Mouse (Mus musculus) testis, postnatal 10 days (tissue): ENCODE data around the gene Hdgfl2.
A peak's percentile ranks its signal among the peaks of the same experiment; 100 is the strongest.
"Not testable (repeated sequence)": the region's sequence is repeated elsewhere in the genome, so short reads cannot be mapped to it uniquely, and the experiment has no call there.

Source experiments
- DNase-seq: peaks from one replicate; pipeline ENCODE4 v3.0.0; 2021; ENCODE audit warnings: low spot score

Hdgfl2 gene

DNA sequence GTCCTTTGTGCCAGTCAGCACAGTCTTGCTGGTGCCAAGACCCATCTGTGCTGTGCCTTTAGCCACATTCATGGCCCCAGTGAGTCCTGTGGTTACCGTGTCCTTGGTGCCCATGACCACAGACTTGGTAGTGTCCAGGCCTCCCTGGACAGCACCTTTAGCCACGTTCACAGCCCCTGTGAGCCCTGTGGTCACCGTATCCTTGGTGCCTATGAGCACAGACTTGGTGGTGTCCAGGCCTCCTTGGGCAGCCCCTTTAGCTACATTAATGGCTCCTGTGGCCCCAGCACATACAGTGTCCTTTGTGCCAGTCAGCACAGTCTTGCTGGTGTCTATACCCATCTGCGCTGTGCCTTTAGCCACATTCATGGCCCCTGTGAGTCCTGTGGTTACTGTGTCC, 27.0 kb downstream of the Hdgfl2 start:
- not testable (repeated sequence) for DNase-seq

DNA sequence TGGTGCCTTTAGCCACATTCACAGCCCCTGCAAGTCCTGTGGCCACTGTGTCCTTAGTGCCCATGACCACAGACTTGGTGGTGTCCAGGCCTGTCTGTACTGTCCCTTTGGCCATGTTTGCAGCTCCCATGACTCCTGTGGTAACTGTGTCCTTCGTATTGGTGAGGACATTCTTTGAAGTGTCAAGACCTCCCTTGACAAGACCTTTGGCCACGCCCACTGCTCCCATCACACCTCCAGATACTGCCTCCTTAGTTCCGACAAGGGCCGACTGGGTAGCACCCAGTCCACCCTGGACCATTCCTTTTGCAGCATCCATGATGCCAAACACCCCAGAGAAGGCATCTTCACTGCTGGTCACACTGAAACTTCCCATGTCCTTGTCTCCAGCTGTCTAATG, 27.5 kb downstream of the Hdgfl2 start:
- DNase-seq: no peak

DNA sequence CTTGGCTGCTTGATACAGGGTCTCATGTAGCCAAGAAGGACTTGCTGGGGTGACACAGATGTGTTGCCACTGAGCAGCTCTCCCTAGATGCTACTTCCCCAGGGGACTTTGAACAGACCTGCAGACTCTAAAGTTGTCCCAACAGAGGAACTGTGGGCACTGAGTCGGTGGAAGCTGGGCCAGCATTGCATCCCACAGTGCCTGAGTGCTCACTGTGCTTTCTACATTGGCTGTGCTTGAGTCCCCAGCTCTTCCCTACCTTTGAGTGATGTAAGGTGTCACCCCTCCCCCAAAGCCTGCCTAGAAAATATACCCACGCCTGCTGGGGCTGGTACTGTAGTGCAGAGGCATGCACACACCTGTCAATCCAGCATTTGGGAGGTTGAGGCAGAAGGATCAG, 28.3 kb downstream of the Hdgfl2 start:
- no peak for DNase-seq

DNA sequence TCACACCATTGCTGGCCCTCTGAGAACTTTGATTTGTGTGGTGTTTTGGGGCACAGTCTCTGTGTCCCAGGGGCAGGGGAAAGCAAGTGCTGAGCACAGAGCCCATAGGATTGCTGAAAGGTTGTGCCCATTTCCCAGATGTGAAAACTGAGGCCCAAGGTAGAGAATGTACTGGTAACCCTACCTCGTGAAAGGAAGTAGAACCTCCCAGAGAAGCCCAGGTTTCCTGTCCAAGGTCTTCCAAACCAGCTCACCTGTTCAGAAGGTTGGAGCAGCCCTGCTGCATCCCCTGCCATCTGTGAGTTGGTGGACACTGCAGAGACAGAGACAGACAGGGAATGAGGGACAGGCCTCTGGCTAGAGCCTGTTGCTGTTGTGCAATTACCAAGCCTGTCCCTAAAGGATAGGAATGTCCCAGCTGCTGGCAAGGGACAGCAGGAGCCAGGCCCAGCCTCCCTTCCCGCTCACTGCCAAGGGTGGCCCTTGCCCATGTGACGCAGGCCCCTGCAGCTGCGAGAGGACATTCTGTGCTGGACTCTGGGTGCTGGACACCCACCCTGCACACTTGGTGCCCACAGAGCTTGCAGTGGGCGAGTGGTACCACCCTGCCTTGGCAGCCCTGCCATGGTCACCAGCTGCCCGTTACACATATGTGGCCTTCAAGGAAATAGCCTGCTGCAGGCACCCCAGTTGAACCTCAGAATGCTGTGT, 29.1 kb downstream of the Hdgfl2 start:
- no peak for DNase-seq

DNA sequence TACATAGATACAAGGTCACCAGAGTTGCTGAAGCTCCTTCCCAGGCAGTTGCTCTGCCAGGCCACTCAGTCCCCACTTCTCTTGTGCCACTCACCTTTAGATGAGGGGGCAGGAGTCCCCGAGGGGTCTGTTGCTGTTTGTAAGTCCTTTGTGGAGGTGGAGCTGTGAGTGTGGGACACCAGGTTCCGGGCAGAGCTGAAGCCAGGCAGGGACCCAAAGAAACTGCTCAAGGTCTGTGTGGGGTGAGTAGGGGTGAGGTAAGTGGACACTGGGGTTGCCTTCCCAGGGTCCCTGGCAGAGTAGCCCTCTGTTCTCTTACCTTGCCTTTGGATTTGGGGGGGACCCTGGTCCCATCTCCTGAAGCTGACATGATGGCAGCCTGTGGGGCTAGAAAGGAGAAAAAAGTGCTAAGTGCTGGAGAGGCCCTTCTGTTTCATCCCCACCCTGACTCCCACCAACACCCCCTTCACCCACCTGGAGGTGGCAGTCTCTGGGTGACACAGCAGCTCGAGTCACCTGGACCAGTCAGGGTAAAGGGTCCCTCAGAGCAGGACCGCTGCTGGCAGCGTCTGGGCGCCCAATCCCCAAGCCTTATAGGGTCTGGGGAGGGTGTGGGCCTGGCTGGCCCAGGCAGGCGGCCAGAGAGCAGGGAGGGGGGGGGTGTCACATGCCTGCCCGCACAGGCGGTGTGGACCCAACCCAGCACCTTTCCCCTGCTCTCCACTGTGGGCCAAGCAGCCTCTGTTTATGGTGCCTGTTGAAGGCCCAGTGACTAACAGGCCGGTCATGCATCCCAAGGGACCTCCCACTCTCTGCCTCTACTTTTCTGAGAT, 30.0 kb downstream of the Hdgfl2 start, which contains the start of gene Plin4:
Plin4 (minus strand) TSS at position 585 of the 833 bp plus-strand sequence.
- no peak for DNase-seq

DNA sequence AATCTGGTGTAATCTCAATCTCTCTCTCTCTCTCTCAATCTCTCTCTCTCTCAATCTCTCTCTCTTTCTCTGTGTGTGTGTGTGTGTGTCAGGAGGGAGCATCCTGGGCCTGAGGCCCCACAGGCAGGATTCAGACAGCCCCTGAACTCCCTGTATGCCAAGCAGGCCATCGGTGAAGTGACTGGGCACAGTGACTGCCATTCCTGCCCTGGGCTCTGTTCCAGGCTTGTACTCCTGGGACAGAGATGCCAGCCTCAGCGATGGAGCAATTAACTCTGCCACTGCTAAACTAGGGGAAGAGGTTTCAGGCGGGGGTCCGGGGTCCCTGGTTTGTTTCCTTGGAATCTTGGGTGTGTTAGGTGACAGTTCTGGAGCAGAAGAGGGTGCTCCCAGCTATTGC, 31.1 kb downstream of the Hdgfl2 start:
- DNase-seq: no peak

DNA sequence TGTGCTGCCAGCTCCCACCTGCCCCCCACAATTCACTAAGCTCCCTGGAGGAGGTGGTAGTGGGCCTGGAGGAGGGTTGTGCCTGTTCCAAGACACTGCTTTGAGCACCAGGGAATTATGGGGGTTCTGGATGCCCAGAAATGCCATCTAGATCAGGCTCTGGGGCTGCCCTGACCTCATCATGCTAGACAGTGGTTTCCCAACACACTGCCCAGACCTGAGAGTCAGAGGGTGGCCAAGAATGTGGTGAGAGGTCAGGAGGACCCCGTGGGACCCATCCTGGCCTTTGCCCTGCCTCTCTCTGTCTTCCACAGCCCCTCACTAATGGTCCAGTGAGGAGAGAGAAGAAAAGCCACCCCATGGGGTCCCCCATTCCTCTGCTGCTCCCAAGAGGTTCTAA, 31.6 kb downstream of the Hdgfl2 start:
- no peak for DNase-seq

DNA sequence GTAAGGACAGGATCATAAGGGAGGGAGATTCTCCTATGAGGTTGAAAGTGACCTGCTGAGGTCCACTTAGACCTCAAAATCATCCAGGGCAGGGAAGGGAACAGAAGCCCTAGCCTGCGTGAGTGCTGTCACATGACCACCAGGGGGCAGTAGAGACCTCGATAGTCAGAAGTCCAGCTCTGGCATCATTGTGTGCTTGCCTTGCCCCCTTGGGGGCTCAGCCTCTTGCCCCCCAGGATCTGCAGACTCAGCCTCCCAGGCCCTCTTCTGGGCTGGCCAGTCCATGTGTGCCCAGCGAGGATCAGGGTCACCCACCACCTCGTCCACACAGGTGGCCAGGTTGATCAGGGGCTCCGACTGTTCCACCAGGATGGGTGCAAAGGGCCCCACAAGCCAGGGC, 32.4 kb downstream of the Hdgfl2 start:
- DNase-seq: peak; percentile 77

DNA sequence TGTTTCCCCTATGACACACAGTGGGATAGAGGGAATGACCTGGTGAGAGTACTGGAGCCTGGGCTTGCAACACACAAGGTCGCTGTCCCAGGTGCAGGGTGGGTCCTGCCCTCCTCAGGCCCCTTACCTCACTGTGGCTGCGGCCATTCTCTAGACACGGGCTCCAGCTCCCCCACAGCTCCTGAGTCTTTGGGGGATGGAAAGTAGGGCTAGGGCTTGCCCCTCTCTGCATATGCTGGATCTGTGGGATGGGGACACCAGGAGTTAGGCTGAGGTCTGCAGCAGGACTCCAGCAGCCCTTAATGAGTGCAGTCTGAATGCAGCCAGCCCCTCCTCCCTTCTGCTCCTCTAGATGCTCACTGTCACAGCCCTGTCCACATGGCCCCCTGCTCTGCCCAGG, 33.3 kb downstream of the Hdgfl2 start:
- DNase-seq: no peak

DNA sequence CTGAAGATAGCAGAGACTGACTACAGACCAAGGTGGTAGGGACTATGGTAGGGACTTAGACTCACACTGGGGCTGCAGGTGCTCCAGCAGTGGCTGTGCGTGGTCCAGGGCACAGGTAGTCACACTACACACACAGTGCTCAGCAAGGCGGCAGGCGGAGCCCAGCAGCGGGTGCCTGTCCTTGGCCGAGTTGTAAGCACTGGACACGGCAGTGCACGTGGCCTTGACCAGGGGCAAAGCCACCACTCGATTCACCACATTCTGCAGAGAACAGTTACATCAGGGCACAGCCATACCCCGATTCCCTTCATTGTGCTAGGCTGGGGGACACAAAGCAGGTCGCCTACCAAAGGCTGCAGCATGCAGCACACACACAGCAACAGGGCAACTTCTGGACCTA, 36.8 kb downstream of the Hdgfl2 start:
- DNase-seq: no peak

DNA sequence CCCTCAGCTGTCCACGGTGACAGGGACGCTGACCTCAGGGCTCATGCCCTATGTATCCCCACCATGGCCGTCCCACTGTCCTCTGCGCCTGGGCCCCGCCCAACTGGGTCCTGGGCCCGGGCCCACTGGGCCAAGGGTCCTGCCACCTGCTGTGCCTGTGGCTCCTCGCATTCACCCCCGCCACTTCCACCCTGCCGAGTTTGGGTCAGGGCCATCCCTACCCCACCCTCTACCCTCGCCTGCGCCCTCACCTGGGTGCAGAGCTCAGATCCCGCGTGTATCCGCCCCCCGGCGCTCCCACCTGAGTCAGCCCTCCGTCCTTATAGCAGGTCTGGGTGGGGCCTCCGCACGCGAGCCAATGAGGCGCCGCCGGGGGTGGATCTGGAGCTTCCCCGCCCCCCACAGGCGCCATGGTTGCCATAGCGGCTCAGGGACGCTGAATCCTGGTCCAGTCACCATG, 37.8 kb downstream of the Hdgfl2 start, which contains the start of gene Plin5:
Plin5 (minus strand) TSS at position 346 of the 460 bp plus-strand sequence.
- peak; percentile 83 for DNase-seq

DNA sequence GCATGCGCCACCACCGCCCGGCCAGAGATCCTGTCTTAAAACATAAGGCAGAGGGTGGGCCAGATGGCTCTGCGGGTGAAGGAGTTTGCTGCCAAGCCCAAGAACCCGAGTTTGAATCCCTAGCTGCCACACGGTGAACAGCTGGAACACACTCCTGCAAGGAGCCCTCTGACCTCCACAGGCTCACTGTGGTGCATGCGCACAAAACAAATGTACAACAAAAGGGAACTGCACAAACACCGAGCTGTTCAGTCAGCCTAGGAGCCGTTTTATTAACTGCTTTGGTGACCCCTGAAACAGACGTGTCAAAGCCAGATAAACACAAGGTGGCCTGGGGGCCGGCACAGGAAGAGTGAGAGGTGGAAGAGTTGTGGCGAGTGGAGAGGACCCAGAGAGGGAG, 40.0 kb downstream of the Hdgfl2 start:
- no peak for DNase-seq

DNA sequence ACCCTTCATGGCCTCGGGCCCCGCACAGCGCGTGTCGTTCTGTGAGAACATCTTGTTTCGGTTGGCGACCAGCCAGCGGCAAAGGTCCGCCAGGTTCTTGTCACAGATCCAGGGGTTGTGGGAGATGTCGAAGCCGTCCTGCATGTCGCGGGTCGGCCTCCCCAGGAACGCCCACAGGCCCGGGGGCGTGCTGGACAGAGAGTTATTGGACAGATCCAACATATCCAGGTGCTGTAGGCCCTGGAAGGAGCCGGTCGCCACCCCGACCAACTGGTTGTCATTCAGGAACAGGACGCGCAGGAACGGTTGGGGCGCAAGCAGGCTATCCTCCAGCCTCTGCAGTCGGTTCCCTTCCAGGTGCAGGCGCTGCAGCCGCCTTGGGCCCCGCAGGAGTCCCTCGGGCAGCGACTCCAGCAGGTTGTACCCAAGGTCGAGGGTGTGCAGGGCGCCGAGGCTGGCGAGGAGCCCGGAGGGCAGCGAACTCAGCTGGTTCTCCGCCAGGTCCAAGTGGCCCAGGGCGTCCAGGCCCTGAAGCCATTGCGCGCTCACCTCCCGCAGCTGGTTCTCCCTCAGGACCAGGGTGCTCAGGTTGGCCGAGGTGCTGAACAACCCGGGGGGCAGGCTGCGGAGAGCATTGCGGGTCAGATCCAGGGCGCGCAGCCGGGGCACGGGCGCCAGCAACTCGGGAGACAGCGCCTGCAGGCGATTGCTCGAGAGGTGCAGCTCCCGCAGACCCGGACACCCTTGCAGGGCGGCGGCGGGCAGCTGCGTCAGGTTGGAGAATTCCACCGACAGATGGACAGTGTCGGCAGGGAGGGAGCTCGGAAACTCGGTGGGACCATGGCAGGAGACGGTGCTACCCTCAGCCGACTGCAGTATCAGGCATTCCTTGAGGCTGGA, 40.8 kb downstream of the Hdgfl2 start:
- DNase-seq: peak; percentile 87

DNA sequence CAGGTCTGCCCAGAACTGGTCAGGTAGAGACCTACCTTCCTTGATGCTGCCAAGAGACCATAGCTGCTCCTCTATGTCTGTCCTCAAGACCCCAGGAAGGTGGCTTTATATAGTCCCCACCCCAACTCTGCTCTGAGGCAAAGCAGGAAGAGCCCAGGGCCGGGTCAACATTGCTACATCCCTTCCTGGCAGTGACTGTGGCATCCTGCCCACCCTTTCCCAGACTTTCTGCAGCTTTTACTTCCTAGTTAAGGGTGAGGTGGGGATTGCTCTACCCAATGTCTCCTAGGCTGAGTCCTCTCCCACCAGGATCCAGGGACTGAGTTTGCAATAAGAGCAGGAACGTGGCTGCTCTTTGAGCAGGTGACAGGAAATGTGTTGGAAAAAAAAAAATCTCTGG, 42.4 kb downstream of the Hdgfl2 start, which contains the start of gene Lrg1:
Lrg1 (minus strand) TSS at position 176 of the 400 bp plus-strand sequence.
- no peak for DNase-seq

DNA sequence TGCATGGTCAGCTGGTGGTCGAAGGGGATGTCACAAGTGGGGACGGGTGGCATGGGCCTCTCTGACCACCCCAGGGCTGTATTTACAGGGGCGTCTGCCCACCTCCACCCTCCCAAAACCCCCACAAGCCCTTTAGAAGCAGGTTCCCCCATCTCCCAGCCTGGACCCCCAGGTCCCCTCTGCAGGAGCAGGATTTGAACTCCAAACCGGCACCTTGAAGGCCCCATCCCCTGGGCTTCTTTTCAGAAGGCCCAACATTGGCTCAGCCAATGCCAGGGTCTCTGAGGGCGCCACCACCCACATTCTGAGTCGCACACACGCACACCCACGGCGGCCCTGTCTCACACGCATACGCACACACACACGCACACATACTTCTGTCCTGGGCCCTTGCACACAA, 43.7 kb downstream of the Hdgfl2 start:
- no peak for DNase-seq

DNA sequence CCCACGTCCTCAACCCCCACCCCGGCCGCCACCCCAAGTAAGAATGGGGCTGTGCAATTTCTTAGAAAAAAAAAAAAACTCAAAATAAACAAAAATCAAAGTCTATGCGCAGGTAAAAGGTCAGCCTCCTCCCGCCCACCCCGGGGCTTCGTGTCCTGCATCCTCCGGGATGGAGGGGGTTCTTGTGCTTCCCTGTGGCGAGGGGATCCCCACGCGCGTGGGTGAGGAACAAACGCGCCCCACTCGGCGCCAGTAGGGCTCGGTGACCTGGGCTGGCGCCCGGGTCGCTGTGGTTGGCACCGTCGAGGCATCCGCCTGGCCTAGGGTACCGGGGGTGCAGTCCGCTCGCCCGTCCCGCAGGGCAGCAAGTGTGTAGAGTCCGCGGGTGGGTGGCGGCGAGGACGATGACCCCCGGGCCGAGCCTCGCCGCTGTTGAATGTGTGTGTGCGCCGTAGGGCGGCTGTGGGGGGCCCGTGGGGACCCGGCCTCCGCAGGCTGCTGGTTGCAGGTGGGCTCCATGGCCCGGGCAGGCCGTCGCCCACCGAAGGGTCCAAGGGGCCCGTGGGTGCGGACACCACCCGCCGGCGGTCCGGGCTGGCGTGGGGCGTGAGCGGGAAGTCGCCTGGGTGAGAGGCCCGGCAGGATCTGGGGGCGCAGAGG, 44.4 kb downstream of the Hdgfl2 start:
- no peak for DNase-seq

DNA sequence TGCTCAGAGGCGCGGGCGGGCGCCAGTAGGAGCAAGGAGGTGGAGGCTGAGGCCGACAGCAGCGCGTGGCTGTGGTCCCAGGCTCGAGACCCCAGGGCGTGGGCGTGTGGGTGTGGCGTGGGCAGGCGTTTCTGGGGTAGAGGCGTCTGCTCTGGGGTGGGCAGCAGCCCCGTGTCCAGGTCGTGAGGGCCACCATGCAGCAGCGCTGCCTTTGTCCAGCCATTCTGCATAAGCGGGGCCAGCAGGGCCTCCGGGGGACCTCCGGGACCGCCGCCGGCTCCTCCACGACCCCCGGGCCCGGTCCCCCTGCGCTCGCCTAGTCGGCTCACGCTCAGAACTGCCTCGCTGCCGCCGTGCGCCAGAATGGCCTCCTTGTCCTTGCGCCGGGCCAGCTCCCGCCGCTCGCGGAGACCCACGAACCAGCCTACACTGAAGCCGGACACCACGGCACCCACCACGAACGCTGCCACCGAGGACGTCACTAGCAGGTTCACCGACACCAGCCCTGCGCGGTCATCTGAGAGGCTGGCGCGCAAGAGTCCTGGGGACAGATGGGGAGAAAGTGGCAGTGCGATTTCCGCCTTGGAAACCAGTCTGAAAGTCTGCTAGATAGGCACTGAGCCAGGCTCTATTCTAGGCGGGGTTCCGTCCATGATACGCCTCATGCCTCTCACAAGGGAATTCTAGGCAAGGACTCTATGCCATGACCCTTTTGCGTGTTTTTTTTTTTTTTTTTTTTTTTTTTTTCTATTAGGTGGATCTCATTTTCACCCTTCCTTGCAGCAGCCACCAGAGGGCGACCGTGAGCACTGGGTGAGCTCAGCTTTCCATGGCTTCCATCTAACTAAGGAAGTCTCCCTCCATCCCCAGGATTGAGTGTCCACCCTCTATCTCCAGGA, 45.2 kb downstream of the Hdgfl2 start:
- peak; percentile 80 for DNase-seq

DNA sequence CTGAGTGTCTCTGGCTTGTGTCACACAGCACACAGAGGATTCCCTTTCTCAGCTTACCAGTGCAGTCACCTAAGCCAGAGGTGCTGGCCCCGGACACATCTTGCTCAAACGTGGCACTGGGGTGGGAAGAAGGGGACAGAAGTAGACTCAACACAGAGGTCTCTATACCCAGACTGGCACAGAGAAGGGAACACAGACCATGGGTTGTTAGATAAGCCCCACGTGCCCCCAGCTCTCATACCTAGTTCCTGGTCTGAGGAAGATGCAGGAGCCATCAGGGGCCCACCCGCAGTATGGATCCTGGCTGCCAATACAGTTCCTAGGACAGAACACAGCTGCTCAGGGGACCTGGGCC, 45.8 kb downstream of the Hdgfl2 start:
- DNase-seq: no peak

DNA sequence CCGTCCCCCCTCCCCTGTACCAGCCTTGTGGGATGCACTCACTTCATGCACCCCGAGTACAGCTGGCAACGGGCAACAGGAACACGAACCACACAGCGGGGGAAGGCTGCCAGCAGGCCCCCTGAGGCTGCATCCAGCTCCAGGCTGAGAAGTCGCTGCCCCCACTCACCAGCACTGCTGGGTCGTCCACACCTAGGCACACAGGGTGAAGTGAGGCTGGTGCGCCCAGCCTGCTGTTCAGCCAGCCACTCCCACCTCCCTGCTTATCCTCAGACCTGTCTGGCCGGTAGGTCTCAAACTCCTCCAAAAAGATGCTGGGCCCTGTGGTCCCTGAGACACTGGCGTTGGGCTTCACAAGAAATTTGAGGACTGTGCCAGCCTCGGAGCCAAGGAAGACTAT, 46.7 kb downstream of the Hdgfl2 start:
- no peak for DNase-seq

DNA sequence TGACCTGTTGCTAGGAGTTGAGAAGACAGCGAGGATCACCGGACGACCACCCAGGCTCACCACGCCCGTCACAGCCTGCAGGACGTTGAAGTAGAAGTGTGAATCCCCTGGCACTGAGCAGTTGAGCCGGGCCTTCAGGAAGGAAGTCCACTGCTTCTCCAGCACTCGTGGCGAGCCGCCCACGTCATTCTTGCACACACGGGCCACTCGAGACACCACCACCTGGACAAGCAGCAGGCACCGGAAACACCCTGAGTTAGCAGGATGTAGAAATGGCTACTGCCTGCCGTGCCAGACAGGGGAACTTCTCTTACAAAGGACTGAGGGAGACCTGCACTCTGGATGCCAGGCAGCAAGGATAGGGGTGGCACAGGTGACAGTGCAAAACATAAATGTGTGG, 48.8 kb downstream of the Hdgfl2 start:
- no peak for DNase-seq

DNA sequence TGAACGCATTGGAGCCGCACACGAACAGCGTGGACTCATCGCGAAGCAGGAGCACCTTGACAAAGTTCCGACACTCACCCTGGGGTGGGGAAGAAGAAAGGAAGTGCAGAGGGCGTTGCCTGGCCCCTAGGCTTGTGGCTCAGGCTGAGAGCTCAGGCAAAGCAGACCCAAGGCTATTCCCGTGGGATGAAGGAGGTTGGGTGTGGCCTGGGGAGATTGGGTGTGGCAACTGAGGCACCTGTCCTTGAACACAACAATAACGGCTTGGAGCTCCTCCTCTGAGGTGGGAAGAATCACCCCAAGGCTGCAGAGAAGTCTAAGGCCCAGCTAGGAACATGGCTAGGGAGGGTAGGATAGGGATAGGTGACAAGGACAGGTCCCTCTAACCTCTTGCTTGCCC, 51.7 kb downstream of the Hdgfl2 start:
- DNase-seq: no peak
